Mouse (Mus musculus) cerebellum, postnatal 10 days (tissue): ENCODE results near the gene Ptrh2.
A peak's percentile ranks its signal among the peaks of the same experiment; 100 is the strongest.

Source experiments
- DNase-seq, 2 experiments: peaks; one replicate each; pipeline ENCODE4 v3.0.0; 2021; ENCODE audit warnings: mixed read lengths in 2 of 2

Gene Ptrh2

DNA sequence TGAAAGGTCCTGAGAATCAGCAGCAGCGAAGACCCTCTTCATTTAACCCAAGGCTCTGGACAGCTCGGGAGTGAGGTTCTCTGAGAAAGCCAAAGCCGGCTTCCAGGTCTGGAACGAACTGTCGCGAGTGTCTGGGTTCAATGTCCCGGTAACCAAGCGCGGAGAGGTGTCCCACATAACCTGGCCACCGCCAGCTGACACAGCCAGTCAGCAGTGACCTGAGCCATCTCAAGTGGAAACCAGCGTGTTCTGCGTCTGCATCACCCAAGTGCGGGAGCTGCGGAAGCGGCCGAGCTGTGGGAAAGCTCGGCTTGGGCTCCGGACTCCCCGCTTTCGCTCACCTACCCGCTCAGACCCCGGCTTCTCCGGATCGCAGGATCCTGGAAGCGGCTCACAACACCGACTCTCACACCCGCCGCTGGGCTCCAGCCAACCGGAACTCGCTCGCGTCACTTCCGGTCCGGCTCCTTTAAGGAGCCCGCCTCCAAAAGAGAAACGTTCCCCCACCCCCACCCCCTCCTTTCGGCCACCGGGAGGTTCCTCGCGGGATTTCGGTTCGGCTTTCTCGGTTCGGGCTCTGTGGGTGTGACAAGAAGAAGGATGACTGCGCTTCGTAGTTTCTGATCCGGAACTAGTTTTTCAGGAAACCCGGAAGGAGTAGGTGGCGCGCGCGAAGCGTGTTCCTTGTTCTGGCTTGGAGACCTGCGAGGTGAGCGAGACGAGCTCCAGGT lies at the start of gene Ptrh2, which contains the start of gene Vmp1:
Ptrh2 (plus strand) TSS at position 591 of the 731 bp plus-strand sequence.
Vmp1 (minus strand) TSS at position 442 of the 731 bp plus-strand sequence.
- DNase-seq: peak; percentile 97 to 99

DNA sequence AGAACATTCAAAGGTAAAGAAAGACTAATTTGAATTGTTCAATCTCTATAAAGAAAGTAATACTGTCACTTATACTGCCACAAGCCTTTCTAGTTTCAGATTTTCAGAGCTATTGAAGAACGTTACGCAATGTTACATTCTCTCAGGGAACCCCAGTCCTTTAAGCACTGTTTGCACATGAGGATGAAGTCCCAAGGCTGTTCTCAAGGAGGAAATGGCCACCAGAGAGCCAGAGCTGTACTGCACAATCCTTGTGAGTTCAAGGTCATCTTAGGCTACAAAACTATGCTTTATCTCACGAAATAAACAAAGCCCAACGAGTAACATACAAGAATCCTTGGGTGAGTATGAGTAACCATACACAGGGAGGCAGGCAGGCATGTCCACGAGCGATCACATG lies 49.4 kb upstream of the Ptrh2 start:
- no peak for DNase-seq

DNA sequence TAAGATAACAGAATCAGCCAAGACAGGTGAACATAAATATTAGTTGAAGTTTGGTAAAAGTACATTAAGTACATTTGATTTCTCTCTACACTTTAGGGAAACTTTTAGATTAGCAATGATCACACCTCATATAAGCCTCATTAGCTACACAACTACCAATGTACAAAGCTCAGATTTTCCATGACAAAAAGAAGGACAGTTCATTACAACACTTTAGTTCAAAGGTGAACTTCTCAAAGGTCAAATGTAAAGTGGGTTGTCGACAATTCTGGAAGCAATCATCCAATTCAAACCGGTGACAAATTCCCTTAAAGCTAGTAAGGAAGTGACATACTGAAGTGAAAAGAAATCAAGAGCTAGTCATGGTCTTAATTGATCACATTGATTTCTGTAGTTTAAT lies 46.1 kb upstream of the Ptrh2 start:
- DNase-seq: no peak

DNA sequence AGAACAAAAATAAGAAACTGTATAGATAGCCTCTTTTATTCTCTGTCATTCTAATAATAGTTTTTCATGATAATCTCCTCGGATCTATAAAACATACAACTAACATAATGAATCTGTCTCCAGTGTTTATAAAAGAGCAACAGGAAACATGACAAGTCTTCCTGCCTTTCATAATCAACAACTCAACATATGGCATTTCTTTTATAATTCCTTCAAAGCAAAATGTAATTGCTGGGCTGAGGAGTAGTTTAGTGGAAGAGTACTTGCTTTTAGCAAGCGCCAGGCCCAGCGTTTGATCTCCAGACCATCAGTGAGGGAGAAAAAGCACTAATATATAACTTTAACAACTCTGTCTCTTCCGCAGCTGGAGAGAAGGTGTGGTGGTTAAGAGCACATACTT lies 42.1 kb upstream of the Ptrh2 start:
- DNase-seq: no peak

DNA sequence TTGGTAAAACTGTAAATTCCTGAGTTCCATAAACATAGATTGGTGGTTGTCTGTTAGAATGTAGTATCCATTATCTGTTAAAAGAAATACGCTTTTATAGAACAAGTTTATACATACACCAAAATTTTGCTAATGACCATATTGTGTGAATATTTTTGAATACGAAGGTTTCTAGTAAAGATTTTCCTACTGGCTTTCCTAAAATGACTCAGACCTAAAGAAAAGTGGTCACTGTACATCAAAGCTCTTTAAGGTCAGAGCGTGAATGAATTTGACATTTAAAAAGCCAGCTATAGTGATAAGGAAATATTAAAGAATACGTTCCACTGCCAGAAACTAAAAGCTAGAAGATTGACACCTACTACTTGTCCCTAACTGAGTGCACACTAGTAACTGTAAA lies 39.2 kb upstream of the Ptrh2 start:
- DNase-seq: no peak

DNA sequence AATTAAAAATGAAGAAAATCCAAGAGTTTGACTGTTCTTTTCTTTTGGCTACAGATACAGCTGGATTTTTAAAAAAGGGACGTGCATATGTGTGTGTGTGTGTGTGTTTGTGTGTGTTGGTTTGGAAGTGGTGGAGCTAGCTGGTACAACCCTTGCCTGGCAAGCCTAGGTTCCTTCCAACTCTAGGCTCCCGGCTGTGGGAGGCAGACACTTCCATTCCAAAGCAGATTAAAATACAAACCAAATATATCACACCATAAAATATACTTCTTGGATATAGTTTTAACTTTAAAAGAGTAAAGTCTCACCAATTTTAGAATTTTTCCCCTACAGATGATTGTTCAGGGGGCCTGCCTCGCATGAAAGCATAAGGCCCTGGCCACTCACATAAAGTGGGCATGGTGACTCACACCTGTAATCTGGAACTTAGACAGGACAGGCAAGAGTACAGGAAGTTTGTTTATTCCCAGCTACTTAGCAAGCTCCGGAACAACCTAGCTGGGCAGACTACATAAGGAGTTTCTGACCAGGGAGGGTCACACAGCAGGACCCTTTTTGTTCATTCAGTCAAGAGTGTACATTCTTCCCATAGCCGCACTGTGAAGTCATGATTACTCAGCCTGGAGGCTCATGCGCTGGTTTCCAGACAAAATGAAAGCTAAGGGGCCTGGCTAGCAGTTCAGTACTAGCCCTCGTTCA lies 37.5 kb upstream of the Ptrh2 start:
- no peak for DNase-seq

DNA sequence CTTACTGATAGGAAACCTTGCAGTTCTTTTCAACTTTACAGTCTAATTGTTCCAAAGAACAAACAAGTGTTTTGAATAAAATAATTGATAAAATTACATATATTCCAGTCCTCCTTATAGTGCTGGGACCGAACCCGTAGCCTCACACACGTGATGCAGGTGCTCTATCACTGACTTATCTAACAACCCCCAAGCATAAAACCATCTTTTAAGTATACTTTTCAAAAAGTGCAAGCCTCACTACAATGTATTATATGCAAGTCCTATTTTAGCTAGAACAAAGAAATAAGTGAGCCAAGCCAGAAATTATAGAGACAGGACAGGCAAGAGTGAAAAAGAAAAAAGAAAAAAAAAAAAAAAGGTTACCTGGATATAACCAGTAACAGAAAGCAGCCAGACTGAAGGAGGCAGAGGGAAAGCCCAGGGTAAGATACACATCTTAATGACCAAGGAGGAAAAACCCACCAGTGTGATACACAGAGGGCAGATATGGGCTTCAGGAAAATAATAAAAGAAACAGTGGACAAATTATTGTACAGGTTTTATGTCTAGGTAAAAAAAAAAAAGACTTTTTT lies 36.8 kb upstream of the Ptrh2 start:
- DNase-seq: no peak

DNA sequence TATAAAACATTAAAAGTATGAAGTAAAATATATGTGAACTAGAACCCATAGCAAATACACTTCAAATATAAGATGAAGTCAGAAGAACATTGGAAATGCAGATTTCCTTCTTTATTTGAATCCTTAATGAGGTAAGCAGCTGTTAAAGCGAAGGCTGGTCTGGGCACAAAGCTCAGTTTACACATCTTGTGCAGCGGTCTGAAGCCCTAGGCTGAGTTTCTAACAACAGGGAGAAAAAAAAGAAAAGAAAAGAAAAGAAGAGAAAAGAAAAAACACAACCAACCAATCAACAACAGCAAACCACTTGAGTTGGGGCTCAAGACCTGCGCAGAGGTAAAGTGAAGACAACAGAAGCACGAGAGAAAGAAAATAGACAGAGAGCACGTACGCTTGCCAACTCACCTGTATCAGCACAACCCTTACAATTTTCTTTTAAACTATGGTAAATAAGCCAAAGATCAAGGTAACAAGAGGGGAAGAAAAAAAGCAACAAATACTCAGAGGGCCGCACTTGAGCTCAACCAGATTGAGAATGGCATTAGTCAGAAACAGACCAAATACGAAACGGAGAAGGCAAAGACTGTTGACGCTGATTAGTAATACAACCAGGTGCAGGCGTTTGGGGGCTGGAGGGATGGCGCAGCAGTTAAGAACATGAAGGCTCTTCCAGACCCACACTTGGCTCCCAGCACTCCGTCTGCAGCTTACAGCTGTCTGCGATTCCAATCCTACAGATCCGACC lies 35.9 kb upstream of the Ptrh2 start:
- no peak for DNase-seq

DNA sequence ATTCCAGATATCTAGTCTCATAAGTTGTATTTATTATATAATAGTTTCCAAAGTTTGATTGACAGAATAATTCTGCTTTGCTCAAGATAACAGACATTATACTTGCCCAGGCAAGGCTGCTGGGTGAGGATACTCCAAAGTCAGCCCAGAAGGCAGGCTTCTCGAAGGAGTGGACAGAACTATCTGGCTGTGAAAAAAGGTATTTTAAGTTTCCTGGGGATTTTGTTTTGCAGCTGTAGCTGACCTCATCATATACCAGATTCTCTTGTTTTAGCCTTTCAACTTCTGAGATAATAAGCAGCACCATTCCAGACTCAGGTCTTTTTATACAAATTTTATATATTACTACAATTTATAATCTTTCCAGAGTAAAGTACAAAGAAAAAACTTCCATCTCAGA lies 34.2 kb upstream of the Ptrh2 start:
- DNase-seq: no peak

DNA sequence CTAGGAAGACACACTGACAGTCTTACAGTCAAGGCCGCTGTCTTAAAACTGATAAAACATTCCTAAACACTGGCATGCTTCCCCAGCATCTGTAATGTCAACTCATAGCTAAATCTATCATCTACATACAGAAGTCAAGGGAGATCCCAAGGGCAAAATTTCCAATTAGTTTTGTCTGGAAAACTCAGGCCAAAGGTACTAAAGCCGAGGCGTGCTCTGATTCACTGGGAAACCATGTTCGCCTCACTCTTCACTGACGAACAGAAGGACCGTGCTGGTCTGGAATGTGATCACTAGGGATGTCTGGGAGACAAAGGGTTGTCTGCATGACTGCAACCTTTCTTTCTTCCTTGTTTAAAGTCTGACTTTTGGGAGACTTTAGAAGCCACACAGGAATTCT lies 33.1 kb upstream of the Ptrh2 start:
- no peak for DNase-seq

DNA sequence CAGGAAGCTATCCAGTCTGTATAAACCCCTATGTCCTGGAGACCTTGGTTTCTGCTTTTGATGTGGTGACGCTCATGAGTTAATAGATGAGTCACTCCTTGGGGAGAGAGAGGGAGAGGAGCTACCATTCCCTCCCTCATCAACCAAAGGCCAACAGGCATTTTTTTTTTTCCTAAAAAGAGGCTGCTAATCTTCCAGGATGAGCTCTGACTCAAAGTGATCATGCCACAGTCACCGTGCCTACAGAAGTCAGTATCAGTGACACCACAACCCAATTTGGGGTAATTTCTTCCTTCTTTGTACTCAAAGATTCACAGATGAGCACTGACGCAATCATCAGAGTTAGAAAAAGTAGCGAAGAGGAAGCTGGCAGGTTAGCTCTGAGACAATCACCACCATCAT lies 31.2 kb upstream of the Ptrh2 start:
- no peak for DNase-seq

DNA sequence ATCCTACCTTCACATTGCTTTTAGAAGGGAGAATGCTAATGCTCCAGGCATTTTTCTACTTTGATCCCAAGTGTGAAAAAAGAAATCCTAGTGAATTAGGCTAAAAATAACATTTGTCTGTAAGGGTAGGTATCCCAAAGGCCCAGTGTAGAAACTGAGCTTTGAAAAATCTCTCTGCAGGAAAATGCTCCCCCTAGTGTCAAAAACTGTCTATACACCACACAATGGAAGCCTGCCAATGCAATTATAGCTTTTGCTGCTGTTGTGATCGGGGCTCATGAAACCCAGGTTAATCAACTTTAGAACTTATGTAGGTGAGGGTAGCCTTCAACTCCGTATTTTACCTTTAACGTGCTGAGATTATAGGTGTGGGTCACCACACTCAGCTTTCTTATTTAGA lies 30.3 kb upstream of the Ptrh2 start:
- peak; percentile 64 to 85 for DNase-seq

DNA sequence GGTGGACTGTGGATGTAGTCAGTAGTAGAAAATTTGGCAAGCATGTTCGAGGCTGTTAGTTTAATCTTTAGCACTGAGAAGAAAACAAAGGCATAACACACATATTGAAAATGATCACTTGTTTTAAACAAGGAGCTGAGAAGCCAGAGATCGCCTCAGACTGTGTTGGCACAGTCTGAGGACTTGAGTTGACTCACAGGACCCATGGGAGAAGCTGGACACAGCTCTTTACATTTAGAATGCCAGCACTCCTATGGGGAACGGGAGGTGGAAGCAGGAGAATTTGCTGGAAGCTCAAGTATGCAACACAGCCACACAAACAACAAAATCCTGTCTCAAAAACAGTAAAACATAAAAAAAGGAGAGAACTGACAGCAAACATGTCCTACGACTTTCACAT lies 29.7 kb upstream of the Ptrh2 start:
- DNase-seq: no peak

DNA sequence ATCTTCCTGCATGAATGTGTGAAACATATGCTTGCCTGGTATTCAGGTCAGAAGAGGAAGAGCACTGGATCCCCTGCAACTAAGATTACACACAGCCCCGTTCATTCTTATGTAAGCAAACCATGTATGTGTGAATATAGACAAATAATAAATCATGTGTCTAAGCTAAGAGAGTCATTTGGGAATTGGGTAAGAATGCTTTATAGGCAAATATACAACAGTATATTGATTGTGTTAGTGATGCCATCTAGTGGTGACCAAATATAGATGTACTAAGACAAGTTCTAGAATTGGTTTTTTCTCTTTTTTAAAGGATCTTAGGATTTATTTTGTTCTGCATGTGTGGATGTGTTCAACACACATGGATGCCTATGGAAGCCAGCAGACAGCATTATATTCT lies 28.1 kb upstream of the Ptrh2 start:
- DNase-seq: peak in 1 of 2 experiments; percentile 20

DNA sequence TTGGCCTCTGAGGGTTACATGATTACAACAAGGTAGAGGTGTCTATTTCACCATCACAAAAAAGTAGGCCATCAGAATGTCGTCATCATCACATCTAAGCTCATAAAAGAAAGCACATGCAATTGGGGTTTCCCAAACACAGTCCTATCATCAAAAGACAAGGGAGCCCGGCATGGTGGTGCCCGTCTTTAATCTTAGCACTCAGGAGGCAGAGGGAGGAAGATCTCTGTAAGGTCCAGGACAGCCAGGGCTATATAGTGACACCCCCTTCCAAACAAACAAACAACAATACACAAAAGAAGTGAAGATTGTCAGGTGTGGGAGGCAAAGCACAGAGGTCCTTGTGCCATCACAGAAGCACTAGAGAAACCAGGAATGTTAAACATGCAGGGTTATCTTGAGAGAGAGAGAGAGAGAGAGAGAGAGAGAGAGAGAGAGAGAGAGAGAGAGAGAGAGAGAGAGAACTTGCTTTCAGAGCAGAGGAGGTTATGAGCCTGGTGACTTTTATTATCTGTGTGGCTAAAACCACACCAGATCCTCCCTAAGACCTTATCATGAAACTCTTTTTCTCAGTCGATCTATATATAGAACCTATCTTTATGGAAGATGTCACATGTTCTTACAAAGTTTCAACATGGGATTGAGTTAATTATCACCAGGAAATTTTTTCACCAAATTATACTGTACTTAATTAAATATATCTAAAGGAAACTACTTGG lies 26.8 kb upstream of the Ptrh2 start:
- DNase-seq: no peak

DNA sequence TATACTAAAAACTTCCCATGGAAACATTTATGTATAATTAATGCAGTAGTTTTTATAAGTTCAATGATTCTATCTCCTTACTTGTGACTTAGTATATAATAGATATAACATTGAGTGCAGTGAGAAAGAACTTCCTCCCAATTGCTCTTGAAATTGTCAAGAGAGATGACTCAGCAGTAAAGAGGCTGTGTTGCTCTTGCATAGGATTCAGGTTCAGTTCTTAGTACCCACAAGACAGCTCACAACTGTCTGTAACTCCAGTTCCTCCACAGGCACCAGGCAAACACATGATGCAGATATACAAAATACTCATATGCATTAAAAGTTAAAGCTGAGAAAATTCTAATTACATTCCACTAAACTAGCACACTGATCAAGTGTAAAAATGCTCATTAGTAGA lies 25.9 kb upstream of the Ptrh2 start:
- no peak for DNase-seq

DNA sequence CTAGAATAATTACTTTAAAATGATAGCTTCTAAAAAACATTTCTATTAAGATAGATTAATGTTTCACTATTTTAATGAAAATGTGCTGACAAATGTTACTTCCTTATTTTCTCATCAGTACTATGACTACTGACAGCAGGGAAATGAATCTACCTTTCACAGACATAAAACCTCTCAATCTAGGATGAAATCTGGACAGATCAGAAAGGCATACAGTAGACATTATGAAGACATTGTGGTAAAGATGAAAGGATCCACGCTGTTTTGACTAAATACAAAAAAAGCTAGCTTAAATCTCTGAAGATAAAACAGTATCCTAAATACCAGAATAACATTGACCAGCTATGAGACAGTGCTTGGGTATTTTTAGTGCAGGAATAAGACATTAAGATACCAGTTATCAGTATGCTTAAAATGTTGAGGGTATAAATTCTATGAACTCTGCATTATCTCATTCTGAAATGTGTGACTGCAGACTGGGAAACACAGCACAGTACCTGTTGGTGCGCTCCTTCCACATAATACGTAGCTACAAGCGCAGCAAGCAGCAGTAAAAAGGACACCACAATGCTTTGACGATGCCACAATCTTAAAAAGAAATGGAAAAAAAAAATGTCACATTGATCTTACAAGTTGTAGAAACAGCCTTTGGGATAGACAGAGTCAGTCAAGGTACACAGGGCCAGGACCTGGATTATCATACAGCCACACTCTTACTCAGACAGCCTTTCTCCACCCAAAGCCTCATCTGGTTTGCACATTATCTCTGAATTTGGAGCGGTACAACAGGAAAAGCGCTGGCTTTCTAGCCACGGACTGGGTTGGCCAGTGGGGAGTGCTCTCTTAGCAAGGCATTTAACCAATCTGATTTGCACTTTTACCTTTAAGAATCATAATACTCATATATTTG lies 20.5 kb upstream of the Ptrh2 start:
- DNase-seq: no peak

DNA sequence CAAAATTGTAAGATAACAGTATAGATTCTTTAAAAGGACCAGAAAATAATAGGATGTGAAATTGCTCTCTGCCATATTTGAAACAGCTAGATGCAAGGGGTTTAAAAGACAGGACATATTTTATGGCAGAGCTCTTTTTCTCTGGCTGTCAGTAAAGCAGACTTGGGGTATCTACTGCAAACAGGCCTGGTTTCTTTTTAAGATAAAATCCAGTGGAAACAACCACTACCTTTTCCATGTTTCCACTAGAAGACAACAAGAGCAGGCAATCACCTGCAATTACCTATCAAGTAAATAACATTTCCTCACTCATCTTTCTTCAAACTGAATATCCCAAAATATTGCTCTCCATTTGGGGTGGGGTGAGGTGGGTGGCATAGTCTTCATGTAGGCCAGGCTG lies 19.8 kb upstream of the Ptrh2 start:
- DNase-seq: no peak

DNA sequence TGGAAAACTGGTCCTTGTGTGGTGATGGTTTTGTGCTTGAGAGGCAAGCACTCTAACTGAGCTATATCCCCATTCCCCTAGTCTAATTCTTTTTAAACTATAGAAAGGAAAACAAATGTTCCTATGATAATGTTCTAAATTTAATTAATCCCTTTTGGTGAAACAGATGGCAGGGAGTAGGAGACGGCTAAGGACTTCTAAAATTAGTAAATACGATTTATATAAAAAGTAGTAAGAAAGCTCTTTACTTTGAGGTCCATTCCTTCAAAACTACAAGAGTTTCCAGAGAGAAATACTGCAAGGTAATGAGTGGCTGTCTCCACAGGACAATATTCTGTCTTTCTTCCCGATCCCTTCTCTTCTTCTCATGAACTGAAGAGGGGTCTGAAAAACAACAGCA lies 19.4 kb upstream of the Ptrh2 start:
- no peak for DNase-seq

DNA sequence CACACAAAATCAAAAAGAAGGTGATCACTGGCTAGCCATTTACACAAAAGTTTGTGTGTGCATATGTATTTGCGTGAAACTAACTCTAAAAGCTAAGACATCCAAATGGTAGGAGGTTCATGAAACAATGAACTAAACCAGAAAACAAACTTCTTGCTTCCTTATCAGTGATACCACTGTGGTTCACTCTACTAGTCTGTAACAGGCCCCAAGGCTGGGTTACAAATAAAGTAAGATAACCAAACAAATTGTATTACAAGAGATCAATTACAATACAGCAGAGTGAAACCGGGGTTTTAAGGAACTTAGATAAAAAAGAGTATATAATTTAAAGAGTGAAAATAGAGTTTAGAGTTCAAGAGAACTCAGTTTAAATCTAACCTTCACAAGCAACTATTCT lies 16.2 kb upstream of the Ptrh2 start:
- no peak for DNase-seq

DNA sequence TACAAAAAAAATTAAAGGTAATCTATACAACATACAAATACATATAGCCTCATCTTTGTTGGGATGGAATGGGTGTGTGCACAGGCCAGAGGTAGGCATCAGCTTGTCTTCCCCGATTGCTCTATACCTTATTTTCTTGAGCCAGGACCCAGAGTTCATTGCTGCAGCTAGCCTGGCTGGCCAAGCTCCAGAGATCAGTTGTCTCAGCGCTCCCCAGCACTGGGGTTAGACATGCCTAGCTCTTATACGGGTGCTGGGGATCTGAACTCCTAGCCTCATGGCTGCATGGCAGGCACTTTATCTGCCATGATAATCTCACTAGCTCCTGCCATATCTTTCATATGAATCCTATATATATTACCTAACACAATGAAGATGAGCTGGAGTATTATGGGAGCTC lies 15.6 kb upstream of the Ptrh2 start:
- no peak for DNase-seq
